Mouse (Mus musculus) intestine, embryonic 16.5 days (tissue): ENCODE measurements around the gene Mdm2. TPM values are rescaled to one million over a fixed set of nuclear protein-coding genes. Genes with fewer than 3 reads are reported as not detected.
A peak's percentile ranks its signal among the peaks of the same experiment; 100 is the strongest.

Experiments used
- ATAC-seq: fragments of 200-750 bp; cut with Nextera tagmentation; 2 replicates; pipeline ENCODE4 v1.8.0; 2017; ENCODE audit warnings: moderate TSS enrichment, moderate library complexity
- H3K27ac ChIP-seq: fragments of 300-500 bp; sonication (generic); 2 replicates; pipeline ENCODE4 v1.5.1; 2014; ENCODE audit warnings: mild to moderate bottlenecking, low read length
- H3K27me3 ChIP-seq: fragments of 300-500 bp; sonication (generic); replicated peaks from 2 replicates; pipeline ENCODE4 v1.6.1; 2014; ENCODE audit warnings: low read length, control low read depth, mixed read lengths; ENCODE audit not compliant: control insufficient read depth, insufficient read depth
- H3K36me3 ChIP-seq: fragments of 300-500 bp; sonication (generic); 2 replicates; pipeline ENCODE4 v1.6.1; 2014; ENCODE audit warnings: low read length, control low read depth; ENCODE audit not compliant: control insufficient read depth, insufficient read depth
- H3K4me1 ChIP-seq: fragments of 300-500 bp; sonication (generic); 2 replicates; pipeline ENCODE4 v1.6.1; 2014; ENCODE audit warnings: low read length, control low read depth, mixed read lengths; ENCODE audit not compliant: control insufficient read depth, insufficient read depth
- H3K4me2 ChIP-seq: fragments of 300-500 bp; sonication (generic); 2 replicates; pipeline ENCODE4 v1.6.1; 2014; ENCODE audit warnings: low read depth, low read length, control low read depth
- H3K4me3 ChIP-seq: fragments of 300-500 bp; sonication (generic); 2 replicates; pipeline ENCODE4 v1.5.1; 2014; ENCODE audit warnings: mild to moderate bottlenecking, low read length
- H3K9ac ChIP-seq: fragments of 300-500 bp; sonication (generic); 2 replicates; pipeline ENCODE4 v1.6.1; 2014; ENCODE audit warnings: low read depth, low read length
- H3K9me3 ChIP-seq: fragments of 300-500 bp; sonication (generic); 2 replicates; pipeline ENCODE4 v1.6.1; 2016; ENCODE audit warnings: low read length, control low read depth; ENCODE audit not compliant: control insufficient read depth
- WGBS: fragments of 180-500 bp; shearing (Covaris S2); extraction: QIAGEN DNeasy Blood & Tissue Kit; methylation state at CpG from one replicate; pipeline ENCODE4 v1.1.7; 2014; 5-methylcytosine and 5-hydroxymethylcytosine counted together
- polyA plus RNA-seq: library from polyadenylated mRNA; unstranded; fragments of >200 nt; fragmentation: Nextera tagmentation; extraction: Ambion mirVana; gene quantifications from 2 replicates; pipeline ENCODE4 v1.2.1, GENCODE M21; 2015

The Mdm2 gene
- polyA plus RNA-seq, 1 experiment from 2014 or later: 32.4 TPM

DNA sequence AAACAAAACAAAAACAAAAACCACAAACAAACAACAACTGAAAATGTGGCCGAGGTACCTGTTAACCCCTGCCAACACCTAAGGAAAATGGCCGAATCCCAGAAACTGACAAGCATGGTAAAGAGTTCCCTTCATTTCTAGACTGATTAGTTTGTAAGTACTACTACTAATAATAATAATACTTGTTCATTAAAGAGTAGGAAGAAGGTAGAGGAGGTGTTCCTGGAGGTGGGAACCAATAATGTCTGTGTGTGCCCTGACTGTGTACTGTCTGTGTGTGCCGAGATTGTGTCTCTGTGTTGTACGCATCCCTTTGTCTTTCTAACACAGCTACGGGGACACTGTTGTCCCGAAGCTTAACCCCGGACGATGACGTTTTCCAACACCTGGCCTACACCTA lies 39.3 kb downstream of the Mdm2 start:
- Histone ChIP-seq H3K27ac (no peak overlapping the region), H3K4me3 (no peak overlapping the region), H3K4me2 (no peak overlapping the region), H3K4me1 (peaks cover 20% of the 10 kb centered on the region), H3K27me3 (no peaks in the 10 kb centered on the region), H3K9me3 (no peaks in the 10 kb centered on the region), H3K9ac (no peak overlapping the region), H3K36me3 (no peaks in the 10 kb centered on the region)
- no peak for ATAC-seq
- WGBS: 92% methylated on average over 9 of the region's 9 CpGs

DNA sequence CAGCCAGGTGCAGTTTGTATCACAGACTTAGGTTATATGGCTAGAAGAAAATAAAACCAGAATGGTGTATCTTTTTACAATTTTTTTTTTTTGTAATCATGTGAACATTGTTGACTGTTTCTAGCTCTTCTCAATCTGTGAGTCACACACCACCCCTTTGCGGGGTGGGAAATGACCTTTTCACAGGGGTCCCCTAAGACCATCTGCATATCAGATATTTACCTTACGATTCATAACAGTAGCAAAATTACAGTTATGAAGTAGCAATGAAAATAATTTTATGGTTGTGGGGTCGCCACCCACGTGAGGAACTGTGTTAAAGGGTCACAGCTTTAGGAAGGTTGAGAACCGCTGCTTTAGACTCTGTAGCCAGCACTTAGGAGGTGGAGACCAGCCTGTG lies 39.8 kb downstream of the Mdm2 start:
- Histone ChIP-seq H3K36me3 (no peaks in the 10 kb centered on the region), H3K9ac (no peak overlapping the region), H3K4me3 (no peak overlapping the region), H3K9me3 (no peaks in the 10 kb centered on the region), H3K4me2 (no peak overlapping the region), H3K4me1 (peaks cover 17% of the 10 kb centered on the region), H3K27me3 (no peaks in the 10 kb centered on the region), H3K27ac (no peak overlapping the region)
- no peak for ATAC-seq
- 84% methylated on average over 5 of the region's 5 CpGs for WGBS

- Histone ChIP-seq H3K4me2 (no peak overlapping the region), H3K27ac (peak overlapping the region; percentile 73), H3K4me1 (peaks cover 15% of the 10 kb centered on the region; the same call in 1 of the 2 replicates), H3K4me3 (no peak overlapping the region), H3K9me3 (no peaks in the 10 kb centered on the region), H3K36me3 (no peaks in the 10 kb centered on the region), H3K9ac (0 out of 2 replicates have a peak overlapping the region, but pooled peaks have one; percentile 6), H3K27me3 (no peaks in the 10 kb centered on the region)
- 79% methylated on average over 3 of the region's 3 CpGs for WGBS
- no peak for ATAC-seq
These were observed 40.5 kb downstream of the Mdm2 start for GRCm38 (mm10) chr10:117670092-117670491.

DNA sequence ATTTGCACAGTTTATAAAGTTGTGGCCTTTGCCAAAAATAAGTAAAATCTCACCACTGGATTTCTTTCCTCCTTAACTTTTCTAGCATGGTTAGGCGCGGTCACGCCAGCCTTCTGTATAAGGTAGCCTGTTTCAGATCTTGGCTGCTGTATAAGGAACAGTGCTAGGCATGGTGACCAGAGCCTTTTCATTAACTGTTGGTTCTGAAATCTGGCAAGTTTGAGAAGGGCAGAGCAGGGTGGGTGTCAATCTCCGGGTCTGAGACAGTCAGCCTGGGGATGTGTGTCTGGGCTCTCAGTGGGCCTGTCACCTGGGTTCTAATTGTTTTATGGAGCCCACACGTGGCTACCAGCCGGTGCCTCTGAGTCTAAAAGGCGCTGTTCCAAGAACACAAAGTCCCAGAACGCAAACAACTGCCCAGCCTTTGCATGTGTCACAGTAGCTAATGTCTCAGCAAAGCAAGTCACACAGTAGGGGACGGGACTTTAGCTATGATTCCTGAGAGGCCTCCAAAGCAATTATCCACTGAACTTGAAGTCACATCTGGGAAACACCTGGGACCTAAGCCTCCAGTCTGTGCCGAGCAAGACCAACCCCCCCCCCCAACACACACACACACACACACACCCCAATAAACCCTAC lies 41.0 kb downstream of the Mdm2 start:
- H3K27me3 ChIP-seq: no peaks in the 10 kb centered on the region
- no peak overlapping the region for H3K4me2 ChIP-seq
- H3K27ac ChIP-seq: peak overlapping the region; percentile 73
- H3K4me1 ChIP-seq: peaks cover 15% of the 10 kb centered on the region; the same call in 1 of the 2 replicates
- ATAC-seq: peak; percentile 93
- H3K9me3 ChIP-seq: no peaks in the 10 kb centered on the region
- 33% methylated on average over 10 of the region's 10 CpGs for WGBS
- no peaks in the 10 kb centered on the region for H3K36me3 ChIP-seq
- H3K9ac ChIP-seq: peak overlapping the region; percentile 6; the same call in 1 of the 2 replicates
- no peak overlapping the region for H3K4me3 ChIP-seq

DNA sequence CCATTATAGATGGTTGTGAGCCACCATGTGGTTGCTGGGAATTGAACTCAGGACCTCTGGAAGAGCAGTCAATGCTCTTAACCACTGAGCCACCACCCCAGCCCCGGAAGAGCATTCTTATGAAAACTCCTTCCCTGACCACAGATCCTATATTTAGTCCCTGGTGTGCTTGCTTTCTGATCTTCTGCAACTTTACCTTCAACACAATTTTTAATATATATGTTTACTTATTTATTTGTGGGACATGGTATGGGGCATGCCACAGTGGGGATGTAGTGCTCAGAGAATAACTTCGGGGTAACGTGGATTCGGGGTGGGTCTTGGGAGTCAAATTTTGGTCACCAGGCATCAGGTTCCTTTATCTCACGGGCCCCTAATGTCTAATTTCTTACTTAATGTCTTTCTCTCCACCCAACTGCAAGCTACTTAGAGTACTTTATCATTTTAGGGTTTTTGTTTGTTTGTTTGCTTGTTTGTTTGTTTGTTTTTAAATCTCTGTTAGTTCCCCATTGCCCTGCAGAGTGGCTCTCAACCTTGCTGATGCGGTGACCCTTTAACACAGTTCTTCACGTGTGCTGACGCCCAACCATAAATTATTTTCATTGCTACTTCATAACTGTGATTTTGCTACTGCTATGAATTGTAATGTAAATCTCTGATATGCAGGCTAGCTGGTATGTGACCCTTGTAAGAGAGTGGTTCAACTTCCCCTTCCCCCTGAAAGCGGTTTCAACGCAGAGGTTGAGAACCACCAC lies 41.8 kb downstream of the Mdm2 start:
- H3K36me3 ChIP-seq: no peaks in the 10 kb centered on the region
- no peak overlapping the region for H3K4me2 ChIP-seq
- 0 out of 2 replicates have a peak overlapping the region, but pooled peaks have one; percentile 6 for H3K9ac ChIP-seq
- no peak for ATAC-seq
- H3K4me1 ChIP-seq: peaks cover 15% of the 10 kb centered on the region; the same call in 1 of the 2 replicates
- H3K9me3 ChIP-seq: no peaks in the 10 kb centered on the region
- no peak overlapping the region for H3K4me3 ChIP-seq
- H3K27ac ChIP-seq: peak overlapping the region; percentile 73
- H3K27me3 ChIP-seq: no peaks in the 10 kb centered on the region
- WGBS: 76% methylated on average over 10 of the region's 10 CpGs

- ATAC-seq: no peak
These were observed 42.7 kb downstream of the Mdm2 start for GRCm38 (mm10) chr10:117667663-117668507.

DNA sequence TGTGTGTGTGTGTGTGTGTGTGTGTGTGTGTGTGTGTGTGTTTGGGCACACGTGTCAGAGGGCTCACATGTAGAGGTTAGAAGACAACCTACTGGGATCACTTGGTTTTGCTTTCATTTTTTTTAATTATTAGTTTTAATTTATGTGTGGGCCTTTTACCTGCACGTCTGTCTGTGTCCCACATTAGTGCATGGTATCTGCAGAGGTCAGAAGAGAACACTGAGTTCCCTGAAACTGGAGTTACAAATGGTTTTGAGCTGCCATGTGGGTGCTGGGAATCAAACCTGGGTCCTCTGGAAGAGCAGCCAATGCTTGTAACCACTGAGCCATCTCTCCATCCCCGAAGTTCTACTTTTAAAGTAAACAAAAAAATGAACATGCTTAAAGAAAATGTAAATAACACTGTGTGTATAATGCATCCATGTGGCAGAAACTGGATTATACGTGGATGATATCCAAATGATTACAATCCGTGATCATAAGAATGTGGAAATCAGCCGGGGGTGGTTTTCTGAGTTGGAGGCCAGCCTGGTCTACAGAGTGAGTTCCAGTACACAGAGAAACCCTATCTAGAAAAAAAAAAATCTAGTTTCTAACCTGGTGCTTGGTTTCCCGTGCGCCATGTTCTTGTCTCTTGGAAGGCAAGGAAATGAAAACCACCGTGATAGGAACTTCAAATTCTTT lies 43.5 kb downstream of the Mdm2 start:
- 89% methylated on average over 9 of the region's 9 CpGs for WGBS
- Histone ChIP-seq H3K4me1 (peaks cover 20% of the 10 kb centered on the region), H3K9ac (no peak overlapping the region), H3K27me3 (no peaks in the 10 kb centered on the region), H3K27ac (no peak overlapping the region), H3K9me3 (no peaks in the 10 kb centered on the region), H3K4me3 (no peak overlapping the region), H3K36me3 (no peaks in the 10 kb centered on the region), H3K4me2 (no peak overlapping the region)
- ATAC-seq: no peak

More at GRCm38 (mm10) chr10:117667663-117668507, 42.7 kb downstream of the Mdm2 start:
- 94% methylated on average over 28 of the region's 28 CpGs for WGBS
- Histone ChIP-seq H3K4me3 (no peak overlapping the region), H3K4me2 (no peak overlapping the region), H3K9ac (no peak overlapping the region), H3K36me3 (no peaks in the 10 kb centered on the region), H3K4me1 (peaks cover 19% of the 10 kb centered on the region), H3K9me3 (no peaks in the 10 kb centered on the region), H3K27ac (no peak overlapping the region), H3K27me3 (no peaks in the 10 kb centered on the region)

DNA sequence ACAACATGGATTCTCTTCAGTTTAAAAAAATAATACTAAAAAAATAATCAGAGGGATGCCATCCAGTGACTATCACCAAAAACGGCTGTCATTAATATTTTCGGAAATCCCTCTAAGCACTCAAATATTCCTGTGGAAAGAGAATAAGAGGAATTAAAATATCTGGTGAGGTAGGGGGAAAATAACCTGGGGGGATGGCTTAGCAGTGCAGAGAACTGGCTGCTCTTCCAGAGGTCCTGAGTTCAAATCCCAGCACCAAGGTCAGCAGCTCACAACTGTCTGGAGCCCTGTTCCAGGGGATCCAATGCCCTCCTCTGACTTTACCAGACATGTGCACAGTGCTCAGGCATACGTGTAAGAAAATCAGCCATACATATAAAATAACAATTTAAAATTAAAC lies 44.2 kb downstream of the Mdm2 start:
- Histone ChIP-seq H3K36me3 (no peaks in the 10 kb centered on the region), H3K9me3 (no peaks in the 10 kb centered on the region), H3K27ac (no peak overlapping the region), H3K4me3 (no peak overlapping the region), H3K4me1 (peaks cover 20% of the 10 kb centered on the region), H3K9ac (no peak overlapping the region), H3K4me2 (no peak overlapping the region), H3K27me3 (no peaks in the 10 kb centered on the region)
- ATAC-seq: no peak
- 90% methylated on average over 3 of the region's 3 CpGs for WGBS
